Comparison of ENCODE assay signal across 28 mouse cellular contexts in the genomic region with DNA sequence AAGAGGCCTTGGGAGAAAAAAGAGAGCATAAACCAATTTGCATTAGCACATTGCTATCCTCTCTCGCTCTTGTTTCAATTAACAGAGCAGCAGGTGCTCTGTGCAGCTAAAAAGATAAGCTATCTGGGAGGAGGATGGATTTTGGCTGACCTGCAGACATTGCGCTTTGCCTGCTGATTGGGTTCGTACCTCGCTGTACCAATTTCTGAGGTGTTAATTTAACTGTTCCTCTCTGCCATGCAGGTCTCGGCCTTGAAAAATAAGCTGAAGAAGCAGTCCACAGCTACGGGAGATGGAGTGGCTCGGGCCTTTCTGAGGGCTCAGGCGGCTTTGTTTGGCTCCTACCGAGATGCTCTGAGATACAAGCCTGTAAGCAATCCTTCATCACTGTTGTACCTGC.
DNase-seq lines count a peak whose midpoint lies in the region; ATAC-seq and TF ChIP-seq lines count a peak whose summit lies in the region.
"Had no signal": no experiment of that assay in that cellular context is flagged by ENCODE, and none has a peak within 500 bp of the region (broad histone marks: within the 10 kb centered on the region; RNA-seq: fewer than 3 reads in every experiment).

No protein-coding gene starts in this region.

- no peak overlapping the region for H3K9ac ChIP-seq in forebrain, embryonic 12.5 days
- no peak overlapping the region for H3K9ac ChIP-seq in forebrain, postnatal 0 days
- H3K9ac ChIP-seq in midbrain, embryonic 14.5 days (replicated peaks; ENCODE audit: low read length) = no peak overlapping the region
- H3K9ac ChIP-seq in hindbrain, embryonic 16.5 days (ENCODE audit: low read depth, low read length) = no peak overlapping the region
- no peak overlapping the region for H3K9ac ChIP-seq in neural tube, embryonic 15.5 days (replicated peaks)
- H3K9ac ChIP-seq: embryonic facial prominence, embryonic 12.5 days; intestine, embryonic 15.5 days; limb, embryonic 12.5 days; liver, embryonic 12.5 days had no signal

- H3K27me3 ChIP-seq in forebrain, embryonic 12.5 days = no peaks in the 10 kb centered on the region
- no peaks in the 10 kb centered on the region for H3K27me3 ChIP-seq in forebrain, postnatal 0 days (ENCODE audit: insufficient read depth, low read length)
- no peaks in the 10 kb centered on the region for H3K27me3 ChIP-seq in midbrain, embryonic 14.5 days (ENCODE audit: control insufficient read depth, insufficient read depth, low read length)
- no peaks in the 10 kb centered on the region for H3K27me3 ChIP-seq in midbrain, embryonic 10.5 days (ENCODE audit: low read depth, poor library complexity, severe bottlenecking)
- no peaks in the 10 kb centered on the region for H3K27me3 ChIP-seq in hindbrain, embryonic 16.5 days (replicated peaks; ENCODE audit: control insufficient read depth, insufficient read depth, low read length)
- H3K27me3 ChIP-seq in neural tube, embryonic 15.5 days (replicated peaks) = no peaks in the 10 kb centered on the region
- H3K27me3 ChIP-seq: embryonic facial prominence, embryonic 12.5 days; intestine, embryonic 15.5 days; limb, embryonic 12.5 days; liver, embryonic 12.5 days had no signal

- ATAC-seq in forebrain, embryonic 12.5 days (ENCODE audit: low FRiP score) = peak; percentile 47; the same call in 1 of the 2 replicates
- ATAC-seq in forebrain, postnatal 0 days = no peak
- ATAC-seq in midbrain, embryonic 14.5 days (ENCODE audit: low FRiP score, low TSS enrichment) = no peak; the same call in 1 of the 2 replicates
- peak; percentile 73 for ATAC-seq in hindbrain, embryonic 16.5 days
- ATAC-seq in neural tube, embryonic 15.5 days (ENCODE audit: low FRiP score) = peak; percentile 79
- ATAC-seq: CD4-positive, CD25-positive, alpha-beta regulatory T cell, adult 4 months; intestine, embryonic 15.5 days; liver, embryonic 12.5 days had no signal

- no peak overlapping the region for H3K4me2 ChIP-seq in forebrain, embryonic 12.5 days
- H3K4me2 ChIP-seq in forebrain, postnatal 0 days (ENCODE audit: low read depth) = no peak overlapping the region
- H3K4me2 ChIP-seq in midbrain, embryonic 14.5 days (ENCODE audit: low read length) = no peak overlapping the region
- H3K4me2 ChIP-seq in hindbrain, embryonic 16.5 days (ENCODE audit: low read length) = no peak overlapping the region
- no peak overlapping the region for H3K4me2 ChIP-seq in neural tube, embryonic 15.5 days
- H3K4me2 ChIP-seq: embryonic facial prominence, embryonic 12.5 days; intestine, embryonic 15.5 days; limb, embryonic 12.5 days; liver, embryonic 12.5 days had no signal

- H3K36me3 ChIP-seq in forebrain, embryonic 12.5 days (replicated peaks) = peaks cover 9% of the 10 kb centered on the region; the same call in 1 of the 2 replicates
- H3K36me3 ChIP-seq in forebrain, postnatal 0 days (ENCODE audit: insufficient read depth) = no peaks in the 10 kb centered on the region; the same call in 1 of the 2 replicates
- H3K36me3 ChIP-seq in midbrain, embryonic 14.5 days (ENCODE audit: control insufficient read depth, insufficient read depth, low read length) = peaks cover 16% of the 10 kb centered on the region
- peaks cover 28% of the 10 kb centered on the region for H3K36me3 ChIP-seq in midbrain, embryonic 10.5 days
- H3K36me3 ChIP-seq in hindbrain, embryonic 16.5 days (ENCODE audit: control insufficient read depth, insufficient read depth, low read length) = peaks cover 7% of the 10 kb centered on the region; the same call in 1 of the 2 replicates
- H3K36me3 ChIP-seq in neural tube, embryonic 15.5 days = peaks cover 11% of the 10 kb centered on the region
- H3K36me3 ChIP-seq: embryonic facial prominence, embryonic 12.5 days had no signal

- H3K4me3 ChIP-seq in forebrain, embryonic 12.5 days (replicated peaks) = no peak overlapping the region
- H3K4me3 ChIP-seq in forebrain, postnatal 0 days (ENCODE audit: low read depth, low read length) = no peak overlapping the region
- H3K4me3 ChIP-seq in midbrain, embryonic 14.5 days (replicated peaks; ENCODE audit: low read depth, low read length) = no peak overlapping the region
- H3K4me3 ChIP-seq in midbrain, embryonic 10.5 days = no peak overlapping the region
- no peak overlapping the region for H3K4me3 ChIP-seq in hindbrain, embryonic 16.5 days (ENCODE audit: low read length)
- no peak overlapping the region for H3K4me3 ChIP-seq in neural tube, embryonic 15.5 days (replicated peaks)
- H3K4me3 ChIP-seq: embryonic facial prominence, embryonic 12.5 days; gastrocnemius, adult 2 months; heart, embryonic 10.5 days; intestine, embryonic 15.5 days; limb, embryonic 12.5 days; liver, embryonic 12.5 days had no signal

- no peaks in the 10 kb centered on the region for H3K9me3 ChIP-seq in forebrain, embryonic 12.5 days
- H3K9me3 ChIP-seq in forebrain, postnatal 0 days (ENCODE audit: low read length) = no peaks in the 10 kb centered on the region
- no peaks in the 10 kb centered on the region for H3K9me3 ChIP-seq in midbrain, embryonic 14.5 days (ENCODE audit: control insufficient read depth, low read length)
- H3K9me3 ChIP-seq in midbrain, embryonic 10.5 days (replicated peaks) = no peaks in the 10 kb centered on the region
- no peaks in the 10 kb centered on the region for H3K9me3 ChIP-seq in hindbrain, embryonic 16.5 days (ENCODE audit: control insufficient read depth, low read length)
- H3K9me3 ChIP-seq in neural tube, embryonic 15.5 days (replicated peaks) = no peaks in the 10 kb centered on the region
- H3K9me3 ChIP-seq: embryonic facial prominence, embryonic 12.5 days; heart, embryonic 10.5 days; intestine, embryonic 15.5 days; limb, embryonic 12.5 days; liver, embryonic 12.5 days had no signal

- DNase-seq in forebrain, postnatal 0 days = no peak
- peak; percentile 24 for DNase-seq in midbrain, embryonic 14.5 days
- no peak for DNase-seq in midbrain, embryonic 10.5 days (ENCODE audit: low spot score)
- DNase-seq in frontal cortex, postnatal 14 days (ENCODE audit: low spot score in 2 of 2) = no peak
- DNase-seq in urinary bladder, adult 18-20 months (ENCODE audit: low spot score in 2 of 2) = no peak
- DNase-seq: adrenal gland, postnatal 25 days; cerebellum, adult 11 months; cerebellum, postnatal 14 days; gastrocnemius, adult 2 months; heart, postnatal 4 days; kidney, adult 9 months; kidney, postnatal 14 days; layer of hippocampus, postnatal 36 days; lung, adult 2 months; lung, postnatal 14 days; retina, postnatal 1 day; right cerebral cortex, postnatal 25 days; spleen, adult 18-20 months; thymus, postnatal 25 days had no signal

- TF ChIP-seq CTCF in forebrain, postnatal 0 days (IDR thresholded peaks at IDR 0.05; ENCODE audit: low read depth) = no peak

- 36% methylated on average over 9 of the region's 9 CpGs for WGBS in forebrain, embryonic 12.5 days
- WGBS in forebrain, postnatal 0 days = 34% methylated on average over 9 of the region's 9 CpGs
- WGBS in midbrain, embryonic 14.5 days = 69% methylated on average over 9 of the region's 9 CpGs
- WGBS in midbrain, embryonic 10.5 days = 71% methylated on average over 9 of the region's 9 CpGs
- 61% methylated on average over 9 of the region's 9 CpGs for WGBS in hindbrain, embryonic 16.5 days
- 54% methylated on average over 9 of the region's 9 CpGs for WGBS in neural tube, embryonic 15.5 days

- peak overlapping the region; percentile 50; the same call in 1 of the 2 replicates for H3K27ac ChIP-seq in forebrain, embryonic 12.5 days
- H3K27ac ChIP-seq in forebrain, postnatal 0 days (ENCODE audit: low read depth, low read length) = no peak overlapping the region
- 0 out of 2 replicates have a peak overlapping the region, but pooled peaks have one; percentile 55 for H3K27ac ChIP-seq in midbrain, embryonic 14.5 days (replicated peaks; ENCODE audit: low read depth, low read length)
- no peak overlapping the region for H3K27ac ChIP-seq in midbrain, embryonic 10.5 days (replicated peaks)
- H3K27ac ChIP-seq in hindbrain, embryonic 16.5 days (ENCODE audit: low read depth, low read length) = 0 out of 2 replicates have a peak overlapping the region, but pooled peaks have one; percentile 40
- peak overlapping the region; percentile 64; the same call in 1 of the 2 replicates for H3K27ac ChIP-seq in neural tube, embryonic 15.5 days (replicated peaks)
- H3K27ac ChIP-seq: embryonic facial prominence, embryonic 12.5 days; gastrocnemius, adult 2 months; heart, embryonic 10.5 days; intestine, embryonic 15.5 days; limb, embryonic 12.5 days; liver, embryonic 12.5 days had no signal

- peaks cover 7% of the 10 kb centered on the region for H3K4me1 ChIP-seq in forebrain, embryonic 12.5 days
- H3K4me1 ChIP-seq in forebrain, postnatal 0 days (ENCODE audit: insufficient read depth) = no peaks in the 10 kb centered on the region
- H3K4me1 ChIP-seq in midbrain, embryonic 14.5 days (ENCODE audit: control insufficient read depth, insufficient read depth, low read length) = no peaks in the 10 kb centered on the region
- H3K4me1 ChIP-seq in midbrain, embryonic 10.5 days = no peaks in the 10 kb centered on the region
- no peaks in the 10 kb centered on the region for H3K4me1 ChIP-seq in hindbrain, embryonic 16.5 days (ENCODE audit: control insufficient read depth, insufficient read depth, low read depth, low read length)
- H3K4me1 ChIP-seq in neural tube, embryonic 15.5 days = peaks cover 2% of the 10 kb centered on the region; the same call in 1 of the 2 replicates
- H3K4me1 ChIP-seq: embryonic facial prominence, embryonic 12.5 days; heart, embryonic 10.5 days; intestine, embryonic 15.5 days; limb, embryonic 12.5 days; liver, embryonic 12.5 days had no signal

Comparison
In these comparisons a context has a peak if more than half of its experiments do, and no peak if none do; other contexts are left out.
1. ATAC-seq: peak in forebrain, embryonic 12.5 days (single experiment), hindbrain, embryonic 16.5 days (single experiment) and neural tube, embryonic 15.5 days (single experiment); none in forebrain, postnatal 0 days (single experiment) and midbrain, embryonic 14.5 days (single experiment).
2. H3K27ac ChIP-seq: peak in forebrain, embryonic 12.5 days (single experiment), midbrain, embryonic 14.5 days (single experiment), hindbrain, embryonic 16.5 days (single experiment) and neural tube, embryonic 15.5 days (single experiment); none in forebrain, postnatal 0 days (single experiment) and midbrain, embryonic 10.5 days (single experiment).